Mouse (Mus musculus) T-helper 17 cell (primary cell): Measurements from ENCODE around the gene Clns1a.

Source experiments
- in situ Hi-C, 2 experiments: fragments of 300-600 bp; cut with MboI, MseI; formaldehyde crosslinking; loops; 1 replicate in 1 of 2; 2 replicates in 1 of 2; pipeline ENCODE4 v1.15.1; 2025; ENCODE audit warnings: high pct_unique_total_duplicates in 2 of 2

Gene Clns1a

DNA sequence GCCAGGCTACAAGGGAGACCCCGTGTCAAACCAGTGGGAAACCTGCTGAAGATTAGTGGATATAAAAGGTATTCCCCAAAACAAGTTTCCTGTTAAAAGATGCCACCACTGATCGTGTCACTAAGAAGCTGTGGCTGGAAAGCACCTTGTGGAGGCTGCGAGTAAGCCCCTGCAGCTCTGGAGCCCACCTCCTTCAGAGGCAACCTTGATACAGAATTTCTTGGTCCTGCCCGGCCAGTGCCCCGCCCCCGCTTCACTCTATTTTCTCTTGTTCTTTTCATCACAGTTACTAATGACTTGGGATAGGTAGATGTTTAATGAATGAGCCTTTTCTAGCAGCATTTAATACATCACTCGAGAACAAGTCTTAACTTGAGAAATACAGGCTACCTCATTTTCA, 29.6 kb downstream of the Clns1a start:
- in situ Hi-C loops = no loop called here

DNA sequence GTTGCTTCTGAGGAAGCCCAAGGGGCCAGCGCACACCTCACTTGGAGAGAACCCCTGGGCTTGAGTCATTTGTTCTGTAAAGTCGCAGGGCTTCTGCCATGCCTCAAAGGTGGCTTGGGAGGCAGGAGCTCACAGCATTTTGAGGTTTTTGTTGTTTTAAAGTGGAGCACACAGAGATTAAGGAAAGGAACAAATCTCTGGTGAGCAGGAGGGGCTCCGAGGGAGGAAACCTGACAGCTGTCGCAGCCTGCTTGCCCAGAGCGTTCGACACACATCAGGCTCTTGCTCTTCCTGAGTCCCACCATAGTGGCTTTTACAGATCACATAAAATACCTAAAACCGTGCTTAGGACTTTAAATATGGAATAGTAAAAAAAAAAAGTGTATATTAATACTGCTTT, 30.3 kb downstream of the Clns1a start:
- in situ Hi-C loops = no loop called here

DNA sequence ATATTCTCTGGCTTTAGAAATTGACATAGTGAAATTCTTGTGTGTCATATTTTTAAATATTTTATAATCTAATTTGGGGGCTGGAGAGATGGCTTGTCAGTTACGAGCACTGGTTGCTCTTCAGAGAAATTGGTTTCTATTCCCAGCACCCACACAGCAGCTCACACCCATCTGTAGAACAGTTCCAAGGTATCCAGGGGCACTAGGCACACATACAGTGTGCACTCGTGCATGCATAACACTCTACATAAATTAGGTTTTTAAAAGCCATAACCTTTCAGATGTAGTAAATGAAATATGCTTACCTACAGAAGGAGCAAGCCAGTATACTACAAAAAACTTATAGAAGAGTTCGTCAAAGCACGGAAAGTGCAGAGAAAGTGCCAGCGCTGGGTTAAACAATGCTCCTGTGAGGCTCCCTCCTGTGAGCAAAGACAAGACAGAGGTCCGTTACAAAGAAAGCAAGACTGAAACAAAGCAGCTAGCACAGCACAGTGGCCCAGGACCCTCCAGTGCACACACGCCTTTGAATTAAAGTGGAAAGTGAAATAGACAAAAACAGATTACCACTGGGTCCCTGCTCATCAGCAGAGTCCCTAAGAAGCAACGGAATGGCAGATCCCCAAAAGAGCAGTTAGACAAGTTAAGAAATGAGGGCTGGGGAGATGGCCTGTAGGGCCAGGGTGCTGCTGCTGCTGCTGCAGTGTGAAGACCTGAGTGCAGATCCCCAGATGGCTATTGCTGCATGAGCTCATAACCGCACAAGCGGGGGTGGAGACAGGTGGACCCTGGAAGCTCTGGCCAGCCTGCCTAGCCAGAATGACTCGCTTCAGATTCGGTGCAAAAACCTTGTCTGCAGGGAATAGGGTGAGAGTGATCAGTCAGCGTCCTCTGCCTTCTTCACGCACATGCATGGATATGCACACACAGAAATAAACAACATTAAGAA, 32.5 kb downstream of the Clns1a start:
- in situ Hi-C loops = no loop called here

DNA sequence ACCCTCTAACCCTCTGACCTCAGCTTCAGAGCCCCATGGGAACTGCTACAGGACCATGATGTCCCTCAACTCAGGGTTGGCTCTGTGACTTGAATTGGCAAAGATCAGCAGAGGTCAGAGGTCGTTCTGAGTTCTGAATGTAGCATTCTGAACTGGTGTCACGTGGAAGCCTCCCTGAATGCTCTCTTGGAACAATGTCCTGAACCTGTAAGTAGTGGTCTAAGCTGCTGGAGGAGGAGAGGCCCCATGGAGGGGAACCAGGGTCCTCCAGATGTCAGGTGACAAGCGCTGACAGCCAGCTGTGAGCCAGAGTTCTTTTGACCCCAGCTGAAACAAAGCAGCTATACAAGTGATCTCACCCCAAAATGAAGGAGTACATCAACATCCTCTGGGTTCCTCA, 34.0 kb downstream of the Clns1a start:
- in situ Hi-C loops = no loop called here

DNA sequence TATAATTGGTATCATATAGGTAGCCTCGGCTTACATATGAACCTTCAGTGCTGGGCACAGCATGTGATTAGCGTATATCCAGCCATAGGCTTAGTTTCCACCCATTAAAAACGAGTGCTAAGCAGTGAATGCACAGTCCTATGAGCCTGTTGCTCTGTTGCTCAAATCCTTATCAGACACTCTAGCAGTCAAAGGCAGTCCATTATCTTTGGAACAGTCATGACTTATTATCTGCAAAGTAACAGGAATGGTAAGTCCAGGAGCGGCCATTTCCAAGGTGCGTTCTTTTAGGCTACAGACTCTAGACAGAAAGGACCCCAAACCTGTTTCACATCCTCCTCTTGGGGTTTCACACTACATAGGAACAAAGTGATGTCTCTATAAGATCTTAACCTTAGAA, 37.2 kb downstream of the Clns1a start:
- in situ Hi-C loops = no loop called here

DNA sequence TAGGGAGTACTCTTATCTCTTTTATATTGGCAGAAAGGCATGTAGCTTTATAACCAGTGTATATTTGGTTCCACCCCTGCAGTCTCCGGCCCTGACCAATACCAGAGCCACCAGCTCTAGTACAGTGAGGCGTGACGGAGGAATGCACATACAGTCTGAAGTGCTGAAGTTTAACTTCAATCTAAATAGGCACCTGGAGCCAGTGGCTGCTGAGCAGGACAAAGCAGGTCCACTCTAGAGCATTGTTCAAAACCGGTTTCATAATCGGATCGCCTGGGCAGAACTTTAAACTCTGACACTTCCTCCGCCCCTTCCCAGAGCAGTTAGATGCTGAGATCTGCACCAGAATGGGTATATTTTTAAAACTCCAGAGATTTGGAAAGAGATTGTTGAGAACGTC, 38.6 kb downstream of the Clns1a start:
- in situ Hi-C loops = no loop called here

DNA sequence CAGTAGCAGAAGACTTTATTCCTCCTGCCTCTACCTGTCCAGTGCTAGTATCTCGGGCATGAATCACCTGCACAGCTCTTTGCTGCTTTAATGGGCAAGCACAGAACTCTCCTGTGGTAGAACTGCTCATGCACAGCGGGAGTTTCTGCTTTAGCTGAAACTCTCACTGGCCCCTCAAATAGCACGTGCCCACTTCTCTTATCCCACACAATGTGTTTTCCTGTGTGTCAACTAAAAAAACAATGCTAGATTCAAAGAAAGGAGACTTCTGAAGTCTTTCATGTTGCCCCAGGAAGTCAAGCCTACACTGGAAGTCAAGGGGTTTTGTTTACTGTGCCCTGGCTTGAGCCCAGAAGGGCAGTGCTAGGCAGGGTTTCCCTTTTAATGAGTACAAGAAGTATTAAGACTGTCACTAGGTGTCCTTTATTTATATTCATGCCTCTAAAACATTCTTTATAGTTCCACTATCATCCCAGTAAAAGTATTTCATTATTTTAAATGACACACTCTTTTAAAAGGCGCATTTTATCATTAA, 39.5 kb downstream of the Clns1a start:
- in situ Hi-C loops = no loop called here

DNA sequence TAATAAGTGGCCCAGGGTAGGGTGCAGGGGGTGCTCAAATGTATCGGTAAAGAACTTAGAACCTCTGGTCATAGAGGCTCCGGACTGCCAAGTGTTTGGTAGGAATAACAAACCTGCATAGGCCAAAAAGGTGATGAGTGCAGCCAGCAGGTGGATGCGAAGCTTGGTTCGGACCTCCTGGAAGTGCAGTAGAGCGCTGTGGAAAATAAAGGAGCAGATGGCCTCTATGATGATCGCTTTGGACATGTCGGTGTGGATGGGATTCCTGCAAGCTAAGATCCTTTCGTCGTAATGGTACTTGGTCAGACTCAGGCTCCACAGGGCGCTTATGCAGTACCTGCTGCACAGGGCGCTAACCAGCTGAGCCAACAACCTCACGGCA, 40.8 kb downstream of the Clns1a start:
- in situ Hi-C loops = no loop called here

DNA sequence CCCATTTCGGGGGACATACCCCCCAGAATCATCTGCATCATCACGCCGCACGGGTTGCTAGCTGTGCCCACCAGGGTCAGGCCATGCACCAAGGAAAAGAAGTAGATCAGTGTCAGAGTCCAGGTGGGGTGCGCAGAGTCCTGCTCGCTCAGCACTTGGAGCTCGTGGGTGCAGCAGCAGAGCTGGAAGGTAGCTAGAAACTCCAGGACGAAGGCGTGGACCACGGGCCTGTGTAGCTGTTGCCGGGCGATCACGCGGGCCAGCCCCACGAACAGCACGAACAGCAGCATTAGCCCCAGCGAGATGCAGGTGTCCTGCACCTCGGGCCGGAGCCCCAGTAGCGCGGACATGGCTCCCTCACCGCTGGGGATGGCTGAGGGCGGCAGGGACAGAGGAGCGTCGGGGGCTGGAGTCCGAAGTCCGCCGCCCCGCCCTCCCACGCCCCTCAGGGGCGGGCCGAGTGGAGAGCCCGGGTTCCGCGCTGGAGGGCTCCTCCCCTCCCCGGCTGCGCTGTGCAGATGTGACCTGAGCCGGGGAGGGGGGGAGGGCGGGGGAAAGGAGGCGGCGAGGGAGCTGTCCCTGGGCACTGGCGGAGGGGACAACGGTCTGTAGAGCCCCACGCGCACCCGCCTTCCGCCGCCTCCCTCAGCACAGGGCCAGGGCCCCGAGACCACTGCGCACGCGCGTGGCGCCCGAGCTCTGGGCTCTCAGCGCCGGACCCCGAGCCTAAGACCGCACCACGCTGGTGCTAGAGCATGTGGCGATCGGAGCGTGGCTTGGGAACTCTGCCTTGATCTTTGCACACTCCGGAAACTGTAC, 41.4 kb downstream of the Clns1a start, which contains the start of gene Aqp11:
Gene Aqp11, minus strand, starts transcription at position 652 of the 819 bp plus-strand sequence.
- in situ Hi-C loops = no loop called here

DNA sequence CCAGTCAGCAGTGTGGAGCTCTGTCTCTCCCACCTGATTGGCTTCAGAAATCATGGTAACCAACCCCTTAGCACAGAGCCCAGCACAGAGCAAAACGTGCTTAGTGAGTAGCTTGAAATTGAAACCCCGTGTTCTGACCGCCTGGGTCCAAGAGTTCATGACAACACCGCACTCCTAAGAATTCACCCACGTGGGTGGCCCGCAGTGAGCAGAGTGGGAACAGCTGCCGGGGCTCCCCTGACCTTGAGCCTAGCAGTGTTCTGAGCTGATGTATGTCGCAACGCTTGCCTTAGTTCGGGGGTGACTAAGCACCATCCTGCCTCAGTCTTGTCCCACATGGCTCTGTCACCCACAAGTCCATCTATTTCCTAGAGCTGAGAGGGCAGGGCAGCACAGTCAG, 44.5 kb downstream of the Clns1a start:
- in situ Hi-C loops = loop anchor here in 1 of 2 experiments (10.0 kb wide), 1 partner anchor 334 kb away; no protein-coding TSS in a partner anchor

DNA sequence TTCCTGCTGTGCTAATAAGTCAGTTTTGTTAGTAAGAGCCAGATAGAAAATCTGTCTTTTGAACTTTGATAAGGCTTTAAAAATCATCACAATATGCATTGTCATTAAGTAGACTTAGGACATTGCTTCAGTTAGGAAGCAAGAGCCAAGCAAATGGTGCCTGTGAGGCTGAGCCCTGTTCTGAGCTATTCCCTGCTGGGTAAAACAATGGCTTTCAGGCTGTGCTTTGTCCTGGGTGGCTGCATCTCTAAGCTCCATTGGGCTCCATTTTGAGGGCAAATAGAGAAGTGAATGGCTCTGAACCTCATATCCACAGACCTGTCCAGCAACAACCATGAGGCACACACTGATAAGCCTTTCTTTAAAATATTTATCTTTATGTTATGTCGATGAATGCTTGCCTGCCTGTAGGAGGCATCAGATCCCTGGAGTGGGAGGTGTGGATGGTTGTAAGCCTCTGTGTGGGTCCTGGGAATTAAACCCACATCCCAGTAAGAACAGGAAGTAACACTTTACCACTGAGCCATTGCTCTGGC, 45.4 kb downstream of the Clns1a start:
- in situ Hi-C loops = loop anchor here in 1 of 2 experiments (10.0 kb wide), 1 partner anchor 333 kb away; no protein-coding TSS in a partner anchor

DNA sequence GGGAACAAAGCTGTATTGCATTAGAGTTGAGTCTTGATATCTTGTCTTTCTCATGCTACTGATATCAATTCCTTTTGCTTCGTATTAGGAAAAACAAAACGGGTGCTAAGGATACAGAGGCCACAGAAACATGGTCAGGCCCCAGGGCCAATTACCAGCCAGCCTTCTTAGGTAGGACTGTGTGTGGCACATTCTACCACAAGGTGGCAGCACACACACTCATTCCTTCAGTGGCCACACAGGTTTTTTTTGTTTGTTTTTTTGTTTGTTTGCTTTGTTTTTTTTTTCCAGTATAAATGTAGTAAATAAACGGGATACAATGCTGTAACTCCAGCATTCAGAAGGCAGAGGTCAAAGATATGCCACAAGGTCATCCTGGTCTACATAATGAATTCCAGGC, 48.9 kb downstream of the Clns1a start:
- in situ Hi-C loops = loop anchor here (5.0 to 10.0 kb wide), 5 partner anchors 97 to 377 kb away; no protein-coding TSS in a partner anchor

DNA sequence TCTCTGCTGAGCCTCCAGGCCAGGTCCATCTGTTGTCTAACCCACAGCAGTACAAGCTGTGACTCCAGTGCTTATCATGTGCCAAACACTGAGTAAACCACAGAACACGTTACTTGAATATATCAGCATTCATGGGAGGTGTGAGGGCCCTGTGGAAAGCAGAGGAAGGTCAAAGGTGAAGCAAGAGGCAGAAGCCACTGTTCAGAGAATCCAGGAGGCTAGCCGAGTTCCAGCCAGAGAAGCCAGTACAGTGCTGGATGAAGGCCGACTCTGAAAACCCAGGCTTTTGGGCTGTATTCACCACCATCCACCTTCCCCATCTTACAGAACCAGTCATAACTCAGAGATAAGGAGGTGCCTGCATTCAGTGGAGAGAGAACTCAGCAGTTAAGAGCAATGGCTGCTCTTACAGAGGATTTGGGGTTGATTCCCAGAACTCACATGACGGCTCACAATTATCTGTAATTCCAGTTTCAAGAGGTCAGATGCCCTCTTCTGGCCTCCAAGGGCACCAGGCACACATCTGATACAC, 50.8 kb downstream of the Clns1a start:
- in situ Hi-C loops = loop anchor here (5.0 to 10.0 kb wide), 5 partner anchors 95 to 375 kb away; no protein-coding TSS in a partner anchor

DNA sequence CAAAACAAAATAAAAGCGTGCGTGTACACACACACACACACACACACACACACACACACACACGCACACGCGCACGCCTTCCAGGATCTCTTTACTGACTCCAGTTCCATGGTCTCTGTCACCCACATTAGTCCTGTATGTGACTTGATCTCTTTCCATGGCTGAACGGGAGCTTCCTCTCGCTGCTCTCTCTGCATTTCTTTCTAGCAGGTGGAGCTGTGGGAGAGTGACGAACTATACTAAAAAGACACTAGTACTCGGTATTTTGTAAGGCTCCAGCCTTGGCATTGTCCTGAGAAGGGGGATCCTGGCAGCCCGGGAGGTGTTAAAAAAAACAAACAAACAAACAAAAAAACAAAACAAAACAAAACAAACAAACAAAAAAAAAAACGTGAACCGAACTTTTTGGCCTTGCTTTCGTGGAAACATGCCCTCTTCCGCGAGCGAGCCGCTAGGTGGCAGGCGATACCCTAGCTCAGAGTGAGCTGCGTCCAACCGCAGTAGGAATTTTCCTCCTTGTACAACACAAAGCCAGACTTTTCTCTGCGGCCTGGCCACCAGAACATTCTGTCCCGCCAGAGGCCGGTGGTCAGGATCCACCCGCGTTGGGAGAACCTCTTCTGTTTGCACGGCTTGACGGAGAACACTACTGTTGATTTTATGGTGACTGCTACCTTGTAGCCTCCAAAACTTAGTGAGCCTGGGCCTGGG, 51.5 kb downstream of the Clns1a start:
- in situ Hi-C loops = loop anchor here (5.0 to 10.0 kb wide), 5 partner anchors 94 to 374 kb away; no protein-coding TSS in a partner anchor

DNA sequence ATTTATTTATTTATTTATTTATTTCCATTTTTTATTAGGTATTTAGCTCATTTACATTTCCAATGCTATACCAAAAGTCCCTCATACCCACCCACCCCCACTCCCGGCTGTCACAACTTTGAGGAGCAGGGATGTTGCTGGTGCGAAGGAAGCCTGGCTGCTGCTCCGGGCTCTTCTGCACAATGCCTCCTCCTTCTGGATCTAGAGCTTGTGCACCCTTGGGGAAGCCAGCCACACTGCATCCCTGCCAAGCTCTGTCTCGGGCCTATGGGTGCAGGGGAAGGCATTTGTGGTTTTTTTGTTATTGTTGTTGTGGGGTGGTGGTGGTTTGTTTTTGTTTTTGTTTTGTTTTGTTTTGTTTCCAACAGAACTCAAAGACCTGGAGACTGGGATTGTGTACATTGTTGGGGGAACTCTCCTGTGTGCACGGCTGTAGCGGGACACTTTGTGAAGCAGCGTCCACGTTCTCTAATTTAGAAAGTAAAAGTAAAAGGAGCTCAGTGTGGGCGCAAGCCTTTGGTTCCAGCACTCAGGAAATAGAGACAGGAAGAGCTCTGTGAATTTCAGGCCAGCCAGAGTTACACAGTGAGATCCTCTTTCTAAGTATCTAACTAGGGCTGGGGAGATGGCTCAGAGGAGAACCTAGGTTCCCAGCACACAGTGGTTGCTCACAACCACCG, 52.2 kb downstream of the Clns1a start:
- in situ Hi-C loops = loop anchor here (5.0 to 10.0 kb wide), 5 partner anchors 94 to 374 kb away; no protein-coding TSS in a partner anchor

DNA sequence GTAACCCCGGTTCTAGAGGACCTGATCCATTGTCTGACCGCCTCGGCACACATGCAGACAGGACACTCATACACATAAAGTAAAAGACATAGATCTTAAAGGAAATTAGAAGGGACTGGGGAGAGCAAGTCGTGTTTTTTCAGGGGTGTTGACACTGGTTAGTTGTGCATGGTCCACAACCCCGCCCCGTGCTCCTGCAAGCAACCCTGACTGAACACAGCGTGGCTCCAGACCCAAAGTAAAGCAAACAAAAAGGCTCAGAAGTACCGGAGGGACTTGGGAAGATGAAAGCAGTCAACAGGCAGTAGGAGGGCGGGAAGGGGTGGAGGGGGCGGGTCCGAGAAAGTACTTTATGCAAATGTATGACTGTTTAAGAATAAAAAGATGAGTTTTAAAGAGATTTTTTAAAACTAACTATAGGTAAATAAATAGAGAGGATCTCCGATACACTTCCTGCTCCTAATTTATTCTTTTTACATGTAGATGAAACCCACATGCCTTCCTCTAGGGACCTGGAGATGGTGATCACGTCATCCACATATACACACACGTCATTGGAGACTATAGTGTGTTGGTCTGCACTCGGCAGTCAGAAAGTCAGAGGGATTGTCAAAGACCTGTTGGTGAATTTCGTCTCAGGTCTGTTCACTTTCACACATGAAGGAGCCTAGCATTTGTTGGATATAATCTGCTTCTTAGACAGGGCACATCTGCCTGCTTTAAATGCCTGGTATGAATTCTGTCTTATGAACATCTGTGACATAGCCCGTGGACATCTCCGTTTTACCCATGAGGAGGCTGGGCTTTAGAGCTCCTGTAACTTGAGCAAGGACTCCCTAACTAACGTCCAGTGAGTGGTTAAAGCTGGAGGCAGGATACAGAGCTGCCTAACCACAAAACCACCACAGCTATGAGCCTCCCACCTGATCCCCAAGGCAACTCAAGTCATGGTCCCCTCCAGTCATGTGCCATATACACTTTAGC, 53.1 kb downstream of the Clns1a start:
- in situ Hi-C loops = loop anchor here (5.0 to 10.0 kb wide), 5 partner anchors 93 to 373 kb away; no protein-coding TSS in a partner anchor

DNA sequence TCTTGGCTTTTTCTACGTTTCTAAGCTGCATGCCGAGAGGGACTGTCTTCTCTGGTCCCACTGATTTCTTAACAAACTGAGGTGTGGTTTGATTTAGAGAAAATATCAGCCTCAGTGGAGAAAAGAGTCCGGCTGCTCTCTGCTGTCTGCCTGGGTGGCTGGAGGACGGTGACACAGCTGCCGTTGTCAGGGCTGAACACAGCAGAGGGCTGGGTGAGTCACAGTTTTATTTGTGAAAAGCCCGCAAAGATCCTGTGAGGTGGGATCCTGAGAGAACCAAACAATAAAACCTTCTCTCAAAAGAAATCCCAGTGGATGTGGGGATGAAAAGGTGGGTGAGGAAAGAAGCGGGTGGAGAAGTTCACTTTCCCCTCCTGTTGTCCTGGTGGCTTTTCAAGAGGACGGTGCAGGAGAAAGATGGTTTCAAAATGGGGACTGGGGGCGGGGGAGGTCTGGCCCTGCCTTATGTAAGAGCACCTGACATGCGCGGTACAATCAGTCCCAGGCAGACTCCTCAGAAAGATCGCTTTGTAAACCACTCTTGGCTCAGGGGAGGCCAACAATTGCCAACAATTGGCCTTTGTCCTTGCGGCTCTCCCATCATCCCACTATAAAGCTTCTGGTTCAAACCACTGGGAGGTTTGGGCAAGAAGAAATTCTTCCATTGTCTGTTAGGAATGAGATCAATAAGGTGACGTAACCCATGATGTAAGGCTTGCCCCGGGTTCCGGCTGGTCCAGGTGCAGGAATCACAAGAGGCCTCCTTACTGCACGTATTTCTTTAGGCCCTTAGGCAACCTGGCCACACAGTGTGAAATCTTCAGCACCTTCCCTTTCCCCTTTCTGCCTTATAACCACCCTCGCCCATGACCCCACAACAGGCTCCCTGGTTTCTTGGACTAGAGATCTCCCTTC, 60.8 kb downstream of the Clns1a start:
- in situ Hi-C loops = no loop called here

DNA sequence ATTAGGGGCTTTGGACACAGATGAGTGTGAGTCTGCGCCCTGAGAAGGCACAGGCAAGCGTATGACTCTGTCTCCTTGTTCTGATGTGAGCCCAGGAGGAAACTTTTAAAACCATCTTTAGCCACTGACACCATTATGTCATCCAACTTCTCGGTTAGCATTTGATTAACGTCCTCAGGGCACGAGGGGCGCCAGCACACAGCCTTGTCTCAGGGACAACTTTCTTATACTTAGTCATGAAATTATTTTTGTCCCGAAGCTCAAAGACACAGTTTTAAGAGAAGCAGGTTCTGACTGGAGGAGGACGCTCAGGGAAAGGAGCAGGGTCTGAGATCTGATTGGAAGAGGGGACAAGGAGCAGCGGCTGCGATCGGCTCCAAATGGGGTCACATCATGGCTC, 68.2 kb downstream of the Clns1a start:
- in situ Hi-C loops = no loop called here
